Mouse (Mus musculus) R1 (cell line): ENCODE data around the gene Unc45a.

Experiments used
- DNase-seq: peaks from one replicate; pipeline ENCODE4 v3.0.0-alpha.2; 2018; ENCODE audit warnings: low read depth, low spot score

Gene Unc45a

DNA sequence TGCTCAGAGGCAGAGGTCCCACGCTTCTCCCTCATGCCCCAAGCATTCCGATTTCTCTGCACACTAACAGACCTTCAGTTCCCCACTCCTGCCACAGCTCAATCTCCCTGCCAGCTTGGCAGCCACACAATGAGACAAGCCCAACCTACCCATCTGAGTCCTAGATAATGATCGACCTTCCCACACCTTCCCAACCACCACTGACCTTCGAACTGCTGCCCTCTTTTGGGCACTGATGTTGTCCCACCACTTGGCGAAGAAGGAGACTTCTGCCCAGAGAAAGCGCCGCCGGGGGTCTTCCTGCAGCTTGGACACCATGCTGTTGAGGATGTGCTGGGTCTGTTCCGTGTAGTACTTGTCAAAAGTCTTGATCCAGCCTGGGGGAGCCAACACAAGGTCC, 27.2 kb upstream of the Unc45a start:
- DNase-seq: no peak

DNA sequence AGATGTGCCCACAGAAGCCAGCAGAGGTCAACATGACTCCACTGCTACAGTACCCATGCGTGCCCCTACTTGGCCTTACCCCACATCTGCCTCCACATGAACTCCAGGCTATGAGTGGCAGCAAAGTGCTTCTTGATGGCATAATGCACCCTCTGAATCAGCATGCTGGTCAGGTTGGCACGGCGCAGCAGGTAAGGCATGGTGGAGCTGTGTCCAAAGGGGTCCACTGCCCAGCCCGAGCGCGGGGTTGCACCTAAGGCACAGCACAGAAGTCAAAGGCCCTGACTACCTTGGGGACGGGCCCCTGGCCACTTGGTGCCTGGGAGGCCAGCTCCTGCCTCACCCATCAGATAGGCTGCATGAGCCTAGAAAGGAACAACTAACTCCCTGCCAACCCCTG, 26.4 kb upstream of the Unc45a start:
- DNase-seq: no peak

DNA sequence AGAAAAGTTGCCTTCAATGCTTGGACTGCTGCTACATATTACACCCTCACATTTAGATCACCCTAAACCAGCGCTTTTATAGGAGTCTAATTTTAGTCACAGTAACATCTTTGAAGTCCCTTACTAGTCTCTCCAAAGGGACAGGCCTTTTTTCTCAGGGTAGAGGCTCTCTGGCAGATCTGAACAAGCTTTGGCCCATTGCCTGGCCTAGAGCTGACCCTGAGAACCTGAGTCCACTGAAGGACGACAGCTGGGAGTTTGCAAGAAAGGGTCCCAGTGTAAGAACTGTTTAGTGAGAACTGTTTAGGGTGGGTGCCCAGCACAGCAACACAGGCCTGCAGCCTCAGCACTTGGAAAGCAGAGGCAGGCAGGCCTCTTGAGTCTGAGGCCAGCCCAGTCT, 25.0 kb upstream of the Unc45a start:
- no peak for DNase-seq

DNA sequence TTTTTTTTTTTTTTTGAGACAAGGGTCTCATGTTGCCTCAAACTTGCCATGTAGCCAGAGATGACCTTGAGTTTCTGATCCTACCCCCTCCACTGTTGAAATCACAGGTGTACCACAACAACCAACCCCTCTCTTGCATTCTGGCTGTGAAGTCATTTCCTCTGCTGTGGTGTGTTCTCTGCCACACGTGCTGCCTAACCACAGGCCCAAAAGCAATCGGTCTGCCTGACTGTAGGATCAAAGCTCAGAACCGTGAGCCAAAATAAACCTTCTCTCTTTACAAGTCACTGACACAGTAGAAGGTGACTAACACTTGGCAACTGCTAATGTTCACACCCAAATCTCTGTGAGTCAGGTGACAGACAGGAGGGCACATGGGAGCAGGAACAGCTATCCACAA, 19.6 kb upstream of the Unc45a start:
- DNase-seq: no peak

DNA sequence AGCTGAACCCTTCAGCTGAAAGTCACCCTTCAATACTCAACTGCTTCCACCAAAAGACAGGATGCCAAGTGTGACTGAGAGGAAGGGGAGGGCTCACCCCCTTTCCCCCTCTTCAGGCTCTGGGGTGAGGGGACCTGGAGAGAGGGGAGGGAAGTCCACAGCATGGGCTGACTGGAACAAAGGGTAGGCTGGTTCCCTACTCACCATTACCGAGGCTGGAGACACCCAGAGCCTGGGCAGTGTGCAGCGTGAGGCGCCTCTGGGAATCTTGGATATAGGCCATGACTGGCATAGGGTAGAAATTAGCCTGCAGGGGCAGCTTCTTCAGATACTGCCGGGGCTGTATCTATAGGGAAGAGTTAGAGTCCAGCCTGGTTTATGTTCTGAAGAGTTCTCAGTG, 17.2 kb upstream of the Unc45a start:
- no peak for DNase-seq

DNA sequence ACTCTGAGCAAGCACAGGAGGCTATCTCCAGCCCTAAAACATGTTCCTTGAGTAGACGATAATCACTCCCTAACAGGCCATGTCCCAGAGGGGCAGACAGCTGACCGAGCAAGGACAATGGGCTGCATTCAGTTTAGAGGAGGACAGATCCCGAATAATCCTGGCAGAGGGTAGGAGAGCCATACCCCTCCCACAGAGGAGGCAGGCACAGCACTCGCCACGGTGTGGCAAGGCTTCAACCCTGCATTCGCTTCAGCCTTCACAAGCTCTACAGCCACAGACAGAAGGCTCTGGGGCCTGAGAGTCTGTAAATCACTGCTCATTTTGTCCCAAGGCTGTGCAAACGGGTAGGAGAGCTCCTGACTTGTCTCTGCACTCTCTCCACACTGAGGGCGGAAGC, 16.4 kb upstream of the Unc45a start:
- no peak for DNase-seq

DNA sequence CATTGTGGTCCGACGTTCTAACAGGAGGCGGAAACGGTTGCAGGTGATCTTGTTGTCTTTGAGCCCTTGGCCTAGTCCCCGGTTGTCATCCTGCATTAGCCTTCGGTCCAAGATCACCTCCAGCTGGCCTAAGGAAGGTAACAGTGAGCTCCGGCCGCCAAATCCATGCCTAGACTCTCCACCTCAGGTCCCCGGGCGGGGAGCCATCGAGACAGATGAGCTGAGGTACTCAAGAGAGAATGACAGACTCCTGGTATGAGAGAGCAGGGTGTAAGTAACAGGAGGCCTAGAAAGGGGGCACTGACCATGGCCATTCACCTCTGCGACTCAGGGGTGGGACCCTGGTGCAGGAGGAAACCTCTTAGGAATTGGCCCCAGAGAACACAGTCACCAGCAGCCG, 15.5 kb upstream of the Unc45a start:
- DNase-seq: no peak

DNA sequence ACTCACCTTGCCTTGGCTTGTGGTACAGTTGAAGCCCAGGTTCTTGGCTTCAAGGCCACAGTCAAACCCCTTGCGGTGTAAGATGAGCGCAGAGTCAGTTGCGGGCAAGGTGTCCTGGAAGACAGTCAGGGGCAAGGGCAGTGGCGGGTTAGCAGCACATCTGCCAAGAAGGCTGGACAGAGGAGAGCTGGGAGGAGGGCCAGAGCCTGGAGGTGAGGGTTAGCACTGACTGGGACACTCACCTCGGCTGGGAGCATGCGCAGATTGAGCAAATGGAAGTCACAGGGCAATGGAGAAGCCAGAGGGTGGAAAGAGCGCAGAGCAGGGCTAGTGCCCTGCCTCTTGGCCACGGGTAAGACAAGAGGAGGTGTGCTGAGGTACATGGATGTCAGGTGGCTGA, 12.1 kb upstream of the Unc45a start:
- DNase-seq: peak; percentile 37

DNA sequence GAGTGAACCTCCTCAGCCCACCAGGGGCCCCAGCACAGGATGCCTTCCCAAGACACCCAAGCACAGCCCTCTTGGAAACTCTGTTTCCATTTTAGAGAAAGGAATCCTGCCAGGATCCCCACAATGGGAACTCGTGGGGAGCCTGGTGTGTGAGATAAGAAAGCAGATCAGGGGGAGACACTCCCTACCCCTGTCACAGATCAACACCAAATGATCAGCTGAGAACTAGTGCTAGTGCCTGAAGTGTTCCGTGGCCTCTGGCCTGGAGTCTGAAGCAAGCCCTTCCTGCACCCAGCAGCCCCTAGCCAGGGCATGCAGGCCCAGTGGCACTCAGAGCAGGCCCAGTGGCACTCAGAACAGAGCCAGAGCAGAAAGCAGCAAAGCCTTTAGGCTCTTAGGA, 10.0 kb upstream of the Unc45a start:
- DNase-seq: no peak

DNA sequence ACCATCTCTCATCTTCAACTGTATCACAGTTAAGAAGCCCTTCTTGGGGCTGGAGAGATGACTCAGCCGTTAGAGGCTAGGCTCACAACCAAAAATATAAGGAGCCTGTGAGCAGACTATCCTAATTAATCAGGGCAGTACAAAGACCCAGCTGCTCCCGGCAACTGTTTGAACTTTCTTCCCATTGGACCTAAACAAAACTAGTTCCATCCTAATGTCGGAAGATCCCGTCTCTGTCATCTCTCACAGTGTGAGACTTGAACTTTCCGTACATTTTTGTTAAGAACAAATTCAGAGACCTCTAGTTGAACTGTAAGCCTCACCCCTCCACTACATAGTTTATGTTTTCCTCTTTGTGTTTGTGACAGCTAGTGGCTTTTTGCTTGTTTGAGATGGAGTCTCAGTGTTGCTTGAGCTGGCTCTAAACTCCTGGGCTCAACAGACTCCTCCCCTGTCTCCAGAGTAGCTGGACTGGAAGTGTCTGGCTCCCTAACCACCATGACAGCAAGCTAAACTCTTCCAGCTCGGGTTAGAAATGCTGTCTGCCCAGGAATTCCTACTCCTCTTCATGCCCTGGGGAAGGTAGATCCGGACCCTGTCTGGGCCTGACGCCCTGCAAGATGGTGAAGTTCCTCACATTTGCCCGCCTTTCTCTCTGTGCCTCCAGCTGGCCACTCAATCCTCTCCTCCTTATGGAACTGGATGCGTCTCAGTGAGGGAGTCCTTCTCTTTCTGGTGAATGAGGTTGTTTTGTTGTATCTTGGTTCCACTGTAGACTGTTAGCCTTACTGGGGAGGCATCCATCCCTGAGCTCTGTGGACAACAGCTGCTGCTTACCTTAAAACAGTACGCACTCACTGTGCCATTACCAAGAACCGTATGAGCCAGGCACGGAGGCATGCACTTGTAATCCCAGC, 7.1 kb upstream of the Unc45a start:
- no peak for DNase-seq

DNA sequence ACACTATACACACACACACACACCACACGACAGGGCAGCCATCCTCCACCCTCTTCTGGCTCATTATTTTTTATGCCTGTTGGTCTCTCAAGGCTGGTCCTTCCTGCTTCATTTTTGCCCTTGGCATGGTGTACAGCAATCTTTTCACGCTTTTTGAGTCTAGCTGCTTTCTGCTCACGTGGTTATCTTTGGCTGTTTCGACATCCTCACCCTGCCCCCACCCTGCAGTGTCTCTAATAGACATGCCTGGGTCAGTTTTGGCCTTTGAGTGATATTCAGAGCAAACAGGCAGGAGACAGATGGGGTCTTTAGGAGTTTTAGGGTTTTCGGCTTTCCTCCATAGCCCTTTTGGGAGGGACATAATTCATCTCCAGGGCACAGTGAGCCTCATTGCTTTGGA, 6.0 kb upstream of the Unc45a start:
- no peak for DNase-seq

DNA sequence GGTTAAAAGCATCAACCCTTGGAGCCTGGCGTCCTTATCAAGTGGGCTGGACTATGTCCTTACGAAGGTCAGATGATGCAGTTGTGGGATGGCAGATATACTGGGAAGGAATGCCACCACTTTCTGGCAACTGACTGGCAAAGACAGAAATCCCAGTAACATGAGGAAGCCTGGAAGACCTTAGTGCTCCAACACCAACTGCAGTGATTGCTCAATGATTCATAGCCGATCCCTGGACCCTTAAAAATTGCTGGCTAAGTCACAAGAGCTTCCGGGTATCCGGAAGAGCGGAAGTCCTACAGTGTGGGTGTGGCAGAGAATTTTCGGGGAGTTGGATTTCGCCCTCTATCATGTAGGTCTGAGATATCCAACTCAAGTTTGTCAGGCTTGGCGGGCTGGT, 5.4 kb upstream of the Unc45a start:
- DNase-seq: no peak

DNA sequence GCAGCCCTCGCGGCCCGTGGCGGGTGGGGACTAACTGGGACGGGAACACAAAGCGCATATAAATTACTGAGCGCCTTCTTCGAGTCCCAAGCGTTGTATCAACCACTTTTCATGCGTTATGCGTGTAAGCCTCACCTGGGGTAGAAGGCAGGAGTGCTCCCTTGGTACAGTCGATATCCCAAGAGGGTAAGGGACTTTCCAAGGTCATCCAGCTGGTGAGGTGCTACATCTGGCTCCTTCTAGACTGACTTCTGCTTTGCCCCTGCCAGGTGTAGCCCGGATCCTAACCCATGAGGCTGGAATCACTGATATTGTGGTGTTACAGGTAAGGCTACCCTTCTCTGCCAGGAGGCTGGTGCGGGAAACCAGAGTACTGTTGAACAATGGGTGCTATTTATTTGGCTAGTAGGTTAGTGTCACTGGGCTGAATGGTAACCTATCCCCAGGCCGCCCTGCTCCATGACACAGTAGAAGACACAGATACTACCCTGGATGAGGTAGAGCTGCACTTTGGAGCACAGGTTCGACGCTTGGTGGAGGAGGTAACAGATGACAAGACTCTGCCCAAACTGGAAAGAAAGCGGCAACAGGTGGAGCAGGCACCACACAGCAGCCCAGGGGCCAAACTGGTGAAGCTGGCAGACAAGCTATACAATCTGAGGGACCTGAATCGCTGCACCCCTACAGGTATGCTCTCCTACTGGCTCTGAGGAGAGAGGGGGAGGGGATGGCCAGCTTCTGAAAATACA, 2.6 kb upstream of the Unc45a start:
- DNase-seq: no peak

DNA sequence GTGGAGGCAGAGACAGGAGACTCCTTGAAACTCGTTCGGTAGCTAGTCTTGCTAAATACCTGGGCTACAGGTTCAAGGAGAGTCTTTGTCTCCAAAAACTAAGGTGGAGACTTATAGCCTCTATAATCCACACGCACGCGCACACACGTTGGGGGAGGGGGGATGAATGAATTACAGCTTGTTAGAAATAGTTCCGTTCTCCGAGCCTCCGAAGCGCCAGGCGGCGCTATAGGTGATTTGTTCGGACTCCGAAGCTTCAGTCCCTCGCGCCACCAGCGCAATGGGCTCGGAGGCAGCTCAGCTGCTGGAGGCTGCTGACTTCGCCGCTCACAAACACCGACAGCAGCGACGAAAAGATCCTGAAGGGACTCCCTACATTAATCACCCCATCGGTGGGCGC, 2.1 kb upstream of the Unc45a start, which contains the start of gene Hddc3:
Gene Hddc3, plus strand, starts transcription at position 247 of the 400 bp plus-strand sequence.
- peak; percentile 97 for DNase-seq

DNA sequence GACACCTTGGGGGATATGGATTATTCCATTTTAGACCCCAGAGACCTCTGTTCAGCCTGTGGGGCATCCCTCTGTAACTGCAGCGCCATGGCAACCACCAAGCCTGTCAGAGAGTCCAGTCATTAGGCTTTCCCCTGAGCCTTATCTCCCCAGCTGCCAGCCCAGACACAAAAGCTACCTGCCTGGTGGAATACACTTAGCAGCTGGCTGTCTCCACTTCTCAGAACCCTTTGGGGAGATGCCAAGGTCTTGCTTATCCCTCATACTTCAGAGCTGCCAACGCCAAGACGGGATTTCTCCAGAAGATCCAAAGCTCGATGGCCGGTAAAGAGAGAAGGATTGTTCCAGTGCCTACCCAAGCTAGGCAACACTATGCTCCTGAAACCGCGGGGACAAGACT, 988 bp upstream of the Unc45a start:
- DNase-seq: no peak

DNA sequence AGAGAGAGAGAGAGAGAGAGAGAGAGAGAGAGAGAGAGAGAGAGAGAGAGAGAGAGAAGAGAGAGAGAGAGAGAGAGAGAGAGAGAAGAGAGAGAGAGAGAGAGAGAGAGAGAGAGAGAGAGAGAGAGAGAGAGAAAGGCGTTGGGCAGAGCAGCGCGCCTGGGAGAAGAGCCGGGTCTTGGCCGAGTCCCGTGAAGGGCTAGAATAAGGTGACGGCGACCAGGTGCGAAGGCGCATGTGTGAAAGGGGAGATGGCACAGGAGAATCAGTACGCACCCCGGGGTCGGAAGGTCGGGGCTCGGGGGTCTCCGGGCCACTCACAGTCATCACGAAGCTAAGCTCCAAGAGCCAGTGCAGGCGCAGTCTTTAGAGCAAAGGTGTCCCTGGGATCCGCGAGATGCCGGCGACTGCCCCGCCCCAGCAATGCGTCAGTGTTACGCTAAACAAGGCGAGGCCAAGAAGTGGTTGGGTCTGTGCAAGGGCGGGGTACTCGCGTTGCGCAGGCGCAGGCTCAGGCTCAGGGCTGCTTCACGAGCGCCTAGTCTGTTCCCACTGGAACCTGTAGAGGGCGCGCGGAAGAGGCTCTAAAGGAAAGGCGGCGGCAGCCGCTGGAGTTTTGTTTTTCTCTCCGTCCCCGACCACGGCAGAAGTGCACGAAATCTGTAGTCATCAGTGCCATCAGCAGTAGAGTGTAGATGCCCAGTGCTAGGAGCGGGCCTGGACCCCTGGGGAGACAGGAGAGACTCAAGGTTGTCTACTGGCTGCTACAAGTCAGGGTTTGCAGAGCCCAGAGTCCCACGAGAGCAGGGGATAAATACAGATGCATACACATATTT, 794 bp downstream of the Unc45a start:
- peak; percentile 98 for DNase-seq

DNA sequence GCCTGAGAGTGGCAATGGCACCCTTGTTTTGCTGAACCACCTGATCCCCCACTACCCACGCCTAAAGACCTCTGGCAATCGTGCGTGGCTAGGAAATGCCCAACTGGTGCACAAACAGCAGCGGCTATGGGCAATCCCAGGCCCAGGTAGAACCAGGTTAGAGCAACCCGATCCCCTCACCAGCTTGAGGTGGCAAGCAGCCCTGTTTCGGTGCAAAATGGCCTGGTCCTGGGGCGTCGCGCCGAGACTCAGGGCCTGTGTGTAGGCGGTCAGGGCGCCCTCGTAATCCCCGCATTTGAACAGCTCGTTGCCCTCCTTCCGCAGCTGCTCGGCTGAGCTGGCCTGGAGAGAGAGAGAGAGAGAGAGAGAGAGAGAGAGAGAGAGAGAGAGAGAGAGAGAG, 1.4 kb downstream of the Unc45a start:
- DNase-seq: no peak

DNA sequence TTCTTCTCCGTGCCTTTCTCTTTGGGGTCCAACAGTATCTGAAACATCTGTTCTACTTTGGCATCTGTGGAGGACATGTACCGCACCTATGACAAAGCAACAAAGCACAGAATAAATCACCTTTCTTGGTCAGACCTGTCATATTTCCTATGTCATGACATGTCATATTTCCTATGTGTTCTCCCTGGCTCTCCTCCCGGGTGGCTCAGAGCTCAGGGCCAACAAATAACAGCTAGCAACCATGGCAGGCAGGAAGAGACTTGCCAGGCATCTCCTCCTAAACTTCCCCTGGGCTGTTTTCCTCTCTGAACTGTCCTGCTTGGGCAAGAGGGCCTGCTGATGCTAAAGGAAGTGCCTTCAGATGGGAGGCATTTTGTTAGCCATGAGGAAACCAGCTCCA, 3.9 kb downstream of the Unc45a start:
- no peak for DNase-seq

DNA sequence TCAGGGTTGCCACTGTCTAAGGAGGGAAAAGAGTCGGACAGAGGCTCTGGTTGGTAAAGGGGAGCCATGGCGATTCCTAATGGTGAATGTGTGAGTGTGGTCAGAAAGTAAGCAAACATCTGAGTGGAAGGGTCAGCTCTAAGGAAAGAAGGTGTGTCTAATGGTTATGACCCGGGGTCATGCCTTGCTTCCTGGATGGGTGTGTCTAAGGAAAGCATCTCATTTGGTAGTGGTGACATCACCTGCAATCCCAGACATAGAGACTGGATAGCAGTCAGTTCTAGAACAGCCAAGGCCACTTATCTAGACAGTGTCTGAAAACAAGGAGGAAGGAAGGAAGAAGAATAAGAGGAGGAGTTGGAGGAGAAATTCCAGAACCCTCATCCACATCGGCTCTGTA, 6.0 kb downstream of the Unc45a start:
- DNase-seq: no peak

DNA sequence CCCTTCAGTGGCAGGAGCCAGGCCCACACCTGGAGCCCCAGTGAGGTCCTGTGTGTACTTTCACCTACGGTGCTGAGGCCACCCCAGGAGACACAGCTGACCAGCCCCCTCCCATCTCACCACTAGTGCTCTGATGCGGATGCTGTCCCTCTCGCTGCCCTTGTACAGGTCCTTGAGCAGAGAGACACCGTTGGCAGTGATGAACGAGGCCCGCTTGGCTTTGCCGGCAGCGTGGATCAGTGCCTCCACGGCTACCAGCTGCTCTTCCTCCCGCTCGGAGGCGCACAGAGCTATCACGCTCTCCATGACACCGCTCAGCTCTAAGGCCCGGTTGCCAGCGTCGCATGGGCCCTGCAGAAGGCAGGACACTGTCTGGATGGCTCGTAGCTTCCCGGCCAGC, 9.4 kb downstream of the Unc45a start:
- DNase-seq: no peak

DNA sequence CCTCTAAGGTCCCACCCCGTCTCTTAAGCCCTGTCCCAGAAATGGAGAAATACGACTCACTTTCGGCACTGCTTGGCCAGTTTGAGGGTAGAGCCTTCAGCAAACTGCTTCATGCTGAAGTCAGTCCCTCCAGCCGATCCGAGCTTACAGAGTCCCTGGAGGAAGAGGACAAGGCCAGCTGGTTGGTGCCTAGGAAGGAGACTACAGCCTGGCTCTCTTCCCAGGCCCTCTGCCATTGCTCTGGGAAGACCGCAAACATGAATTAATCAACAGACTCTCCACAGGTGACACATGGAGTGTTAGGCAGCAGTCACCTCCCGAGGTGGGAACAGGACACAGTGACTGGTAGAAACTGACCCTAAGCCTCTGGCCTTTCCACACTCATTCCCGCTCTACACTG, 10.5 kb downstream of the Unc45a start:
- DNase-seq: no peak

DNA sequence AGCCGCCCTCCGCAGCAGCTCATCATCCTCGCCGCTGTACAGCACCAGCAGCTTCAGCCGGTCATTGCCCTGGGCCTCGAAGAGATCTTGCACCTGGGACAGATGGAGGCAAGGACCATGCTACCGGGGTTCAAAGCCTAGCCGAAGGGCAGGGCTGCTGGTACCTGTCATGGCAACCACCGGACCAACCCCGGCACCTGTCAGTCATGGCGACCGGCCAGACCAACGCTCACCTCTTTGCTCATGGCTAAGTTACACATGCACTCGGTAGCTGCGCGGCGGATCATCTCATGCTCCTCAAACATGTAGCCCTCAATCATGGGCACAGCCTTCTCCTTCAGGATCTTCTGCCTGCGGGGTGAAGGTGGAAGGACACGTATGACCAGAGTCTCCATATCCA, 14.7 kb downstream of the Unc45a start:
- no peak for DNase-seq
